In genomic region chr1:60852075-60852769, GRCm38 (mm10) we compare ENCODE assay signal across 18 mouse cellular contexts. TPM values are rescaled to one million over a fixed set of nuclear protein-coding genes. Genes with fewer than 3 reads are reported as not detected.
DNase-seq lines count a peak whose midpoint lies in the region; ATAC-seq and TF ChIP-seq lines count a peak whose summit lies in the region.
"Had no signal": no experiment of that assay in that cellular context is flagged by ENCODE, and none has a peak within 500 bp of the region (broad histone marks: within the 10 kb centered on the region; RNA-seq: fewer than 3 reads in every experiment).

No protein-coding gene starts in this region.

- H3K9me3 ChIP-seq in lung, postnatal 0 days (ENCODE audit: low read length) = no peaks in the 10 kb centered on the region
- no peaks in the 10 kb centered on the region for H3K9me3 ChIP-seq in ES-E14 (ENCODE audit: control insufficient read depth, insufficient read depth, low read depth, low read length)
- no peaks in the 10 kb centered on the region for H3K9me3 ChIP-seq in intestine, embryonic 16.5 days (ENCODE audit: control insufficient read depth, low read length)
- H3K9me3 ChIP-seq in stomach, embryonic 15.5 days = no peaks in the 10 kb centered on the region
- no peaks in the 10 kb centered on the region for H3K9me3 ChIP-seq in kidney, embryonic 16.5 days (ENCODE audit: low read length)
- H3K9me3 ChIP-seq: midbrain, embryonic 15.5 days; neural tube, embryonic 13.5 days had no signal

- no peaks in the 10 kb centered on the region for H3K27me3 ChIP-seq in lung, postnatal 0 days (replicated peaks; ENCODE audit: insufficient read depth, low read length)
- no peaks in the 10 kb centered on the region for H3K27me3 ChIP-seq in intestine, embryonic 16.5 days (replicated peaks; ENCODE audit: control insufficient read depth, insufficient read depth, low read length)
- H3K27me3 ChIP-seq in stomach, embryonic 15.5 days (replicated peaks) = no peaks in the 10 kb centered on the region
- no peaks in the 10 kb centered on the region for H3K27me3 ChIP-seq in kidney, embryonic 16.5 days (ENCODE audit: insufficient read depth, low read length)
- H3K27me3 ChIP-seq: midbrain, embryonic 15.5 days; neural tube, embryonic 13.5 days had no signal

- in situ Hi-C loops in ES-E14 (cut with MboI; ENCODE audit: low sequenced_read_pairs in 2 of 2, unreplicated experiment in 2 of 2) = loop anchor here (10.0 to 25.0 kb wide), 3 partner anchors 287 to 415 kb away; partner anchors contain the start of gene Raph1 (in 1 of the 2)

- no peak overlapping the region for H3K4me3 ChIP-seq in lung, postnatal 0 days (ENCODE audit: low read depth, low read length)
- H3K4me3 ChIP-seq in ES-E14 (ENCODE audit: insufficient read depth in 1 of 2, low read depth in 1 of 2, low read length in 2 of 2, poor library complexity in 1 of 2, severe bottlenecking in 1 of 2) = peak overlapping the region; percentile 20 to 21; a peak in 2 of 4 replicates
- no peak overlapping the region for H3K4me3 ChIP-seq in intestine, embryonic 16.5 days (ENCODE audit: low read length)
- no peak overlapping the region for H3K4me3 ChIP-seq in stomach, embryonic 15.5 days (replicated peaks)
- H3K4me3 ChIP-seq in kidney, embryonic 16.5 days (ENCODE audit: low read length) = no peak overlapping the region
- H3K4me3 ChIP-seq: midbrain, embryonic 15.5 days; neural tube, embryonic 13.5 days had no signal

- H3K9ac ChIP-seq in lung, postnatal 0 days (replicated peaks; ENCODE audit: low read depth) = no peak overlapping the region
- peak overlapping the region; percentile 51; the same call in 1 of the 2 replicates for H3K9ac ChIP-seq in ES-E14 (ENCODE audit: insufficient read depth, low read depth, low read length, poor library complexity, severe bottlenecking)
- H3K9ac ChIP-seq in intestine, embryonic 16.5 days (ENCODE audit: low read depth, low read length) = no peak overlapping the region
- H3K9ac ChIP-seq in stomach, embryonic 15.5 days = no peak overlapping the region
- no peak overlapping the region for H3K9ac ChIP-seq in kidney, embryonic 16.5 days (replicated peaks; ENCODE audit: low read length)
- H3K9ac ChIP-seq: lung, embryonic 14.5 days; midbrain, embryonic 15.5 days; neural tube, embryonic 13.5 days had no signal

- no peak overlapping the region for H3K27ac ChIP-seq in lung, postnatal 0 days (ENCODE audit: low read length)
- H3K27ac ChIP-seq in ES-E14 (ENCODE audit: insufficient read depth, low read depth, low read length, poor library complexity, severe bottlenecking) = peak overlapping the region; percentile 99
- peak overlapping the region; percentile 43 for H3K27ac ChIP-seq in intestine, embryonic 16.5 days (ENCODE audit: low read length)
- H3K27ac ChIP-seq in stomach, embryonic 15.5 days = no peak overlapping the region
- H3K27ac ChIP-seq in kidney, embryonic 16.5 days (ENCODE audit: low read length) = no peak overlapping the region

- TF ChIP-seq EP300 in lung, postnatal 0 days (IDR thresholded peaks at IDR 0.05) = no peak

- TF ChIP-seq CTCF in lung, postnatal 0 days (IDR thresholded peaks at IDR 0.05) = no peak

- H3K4me1 ChIP-seq in lung, postnatal 0 days (ENCODE audit: insufficient read depth, low read depth, low read length) = peaks cover 5% of the 10 kb centered on the region; the same call in 1 of the 2 replicates
- peaks cover 20 to 22% of the 10 kb centered on the region in 2 experiments for H3K4me1 ChIP-seq in ES-E14 (ENCODE audit: control insufficient read depth in 2 of 2, insufficient read depth in 2 of 2, low read length in 2 of 2, poor library complexity in 1 of 2)
- H3K4me1 ChIP-seq in intestine, embryonic 16.5 days (ENCODE audit: control insufficient read depth, insufficient read depth, low read length) = no peaks in the 10 kb centered on the region; the same call in 1 of the 2 replicates
- no peaks in the 10 kb centered on the region for H3K4me1 ChIP-seq in stomach, embryonic 15.5 days
- no peaks in the 10 kb centered on the region for H3K4me1 ChIP-seq in kidney, embryonic 16.5 days (ENCODE audit: insufficient read depth, low read length)

- 33% methylated on average over 10 of the region's 10 CpGs for WGBS in lung, postnatal 0 days
- WGBS in intestine, embryonic 16.5 days = 46% methylated on average over 10 of the region's 10 CpGs
- 44% methylated on average over 10 of the region's 10 CpGs for WGBS in stomach, embryonic 15.5 days
- 69% methylated on average over 10 of the region's 10 CpGs for WGBS in kidney, embryonic 16.5 days

- peak; percentile 62 for DNase-seq in lung, postnatal 0 days (ENCODE audit: low spot score)
- DNase-seq in lung, postnatal 14 days = no peak
- no peak for DNase-seq in ES-E14 (ENCODE audit: low read depth, low spot score)
- DNase-seq in thymus, postnatal 4 days = no peak
- DNase-seq in embryo, embryonic 9.5 days (ENCODE audit: extremely low spot score) = no peak
- DNase-seq: cerebellum, adult 9-11 months; heart, postnatal 14 days; kidney, adult 11 months; kidney, postnatal 4 days; lung, embryonic 14.5 days; spleen, adult 18-20 months had no signal

- H3K36me3 ChIP-seq in lung, postnatal 0 days (ENCODE audit: insufficient read depth, low read length) = no peaks in the 10 kb centered on the region
- H3K36me3 ChIP-seq in ES-E14 (ENCODE audit: control insufficient read depth, insufficient read depth, low read length, poor library complexity, severe bottlenecking) = no peaks in the 10 kb centered on the region
- no peaks in the 10 kb centered on the region for H3K36me3 ChIP-seq in intestine, embryonic 16.5 days (ENCODE audit: control insufficient read depth, insufficient read depth, low read length)
- H3K36me3 ChIP-seq in stomach, embryonic 15.5 days = no peaks in the 10 kb centered on the region
- no peaks in the 10 kb centered on the region for H3K36me3 ChIP-seq in kidney, embryonic 16.5 days (ENCODE audit: insufficient read depth, low read length)
- H3K36me3 ChIP-seq: midbrain, embryonic 15.5 days; neural tube, embryonic 13.5 days had no signal

- peak; percentile 43 for ATAC-seq in lung, postnatal 0 days
- peak; percentile 95 for ATAC-seq in intestine, embryonic 16.5 days
- no peak for ATAC-seq in stomach, embryonic 15.5 days (ENCODE audit: insufficient read depth, low FRiP score, low read depth)
- no peak for ATAC-seq in kidney, embryonic 16.5 days (ENCODE audit: low FRiP score, low TSS enrichment)

- H3K4me2 ChIP-seq in lung, postnatal 0 days (replicated peaks; ENCODE audit: low read depth, low read length) = peak overlapping the region; percentile 11; the same call in 1 of the 2 replicates
- H3K4me2 ChIP-seq in intestine, embryonic 16.5 days (ENCODE audit: low read depth, low read length) = no peak overlapping the region
- H3K4me2 ChIP-seq in stomach, embryonic 15.5 days = 0 out of 2 replicates have a peak overlapping the region, but pooled peaks have one; percentile 8
- no peak overlapping the region for H3K4me2 ChIP-seq in kidney, embryonic 16.5 days (replicated peaks; ENCODE audit: low read depth, low read length)
- H3K4me2 ChIP-seq: lung, embryonic 14.5 days; midbrain, embryonic 15.5 days; neural tube, embryonic 13.5 days had no signal

TF ChIP-seq in ES-E14, 5 proteins besides CTCF, POLR2A, EP300 and RAD21:
- no peak for TF ChIP-seq CHD2 (IDR thresholded peaks at IDR 0.05; ENCODE audit: low read depth, low read length)
- no peak for TF ChIP-seq MAFK (IDR thresholded peaks at IDR 0.05; ENCODE audit: insufficient read depth, low read depth, low read length)
- no peak for TF ChIP-seq HCFC1 (IDR thresholded peaks at IDR 0.05; ENCODE audit: borderline replicate concordance, insufficient read depth, low read length)

RNA-seq across cellular contexts. Expression of gene Ctla4, which starts 34.6 kb away (rescaled TPM):
- polyA plus RNA-seq in lung, postnatal 0 days (2015; fragmentation: Nextera tagmentation; extraction: Ambion mirVana) = not detected in 2 replicates
- total RNA-seq in ES-E14 (2012; rRNA removed) = not detected in 2 replicates
- polyA plus RNA-seq in intestine, embryonic 16.5 days (2015; fragmentation: Nextera tagmentation; extraction: Ambion mirVana) = not detected in 2 replicates
- not detected in 2 replicates for polyA plus RNA-seq in stomach, embryonic 15.5 days (2015; fragmentation: Nextera tagmentation; extraction: Ambion mirVana)
- polyA plus RNA-seq in kidney, embryonic 16.5 days (2015; fragmentation: Nextera tagmentation; extraction: Ambion mirVana) = not detected in 2 replicates
- total RNA-seq: adrenal gland, adult 18-20 months had no signal
- polyA plus RNA-seq: embryonic facial prominence, embryonic 11.5 days; lung, embryonic 14.5 days; midbrain, embryonic 15.5 days; neural tube, embryonic 13.5 days had no signal

Comparison
In these comparisons a context has a peak if more than half of its experiments do, and no peak if none do; other contexts are left out.
1. ATAC-seq: peak in lung, postnatal 0 days (single experiment) and intestine, embryonic 16.5 days (single experiment); none in stomach, embryonic 15.5 days (single experiment) and kidney, embryonic 16.5 days (single experiment).
2. H3K27ac ChIP-seq: peak in ES-E14 (single experiment) and intestine, embryonic 16.5 days (single experiment); none in lung, postnatal 0 days (single experiment), stomach, embryonic 15.5 days (single experiment) and kidney, embryonic 16.5 days (single experiment).
3. H3K4me2 ChIP-seq: peak in lung, postnatal 0 days (single experiment) and stomach, embryonic 15.5 days (single experiment); none in intestine, embryonic 16.5 days (single experiment) and kidney, embryonic 16.5 days (single experiment).
4. H3K4me3 ChIP-seq: peak in ES-E14 (2 of 2); none in lung, postnatal 0 days (single experiment), intestine, embryonic 16.5 days (single experiment), stomach, embryonic 15.5 days (single experiment) and kidney, embryonic 16.5 days (single experiment).